Mouse (Mus musculus): ENCODE results near the gene Pih1d2. TPM values are rescaled to one million over a fixed set of nuclear protein-coding genes. Genes with fewer than 3 reads are reported as not detected.
"Not testable (repeated sequence)": the region's sequence is repeated elsewhere in the genome, so short reads cannot be mapped to it uniquely, and the experiment has no call there.

Gene Pih1d2
- total RNA-seq, 2 experiments from 2014 or later: 0.59 to 0.69 TPM

DNA sequence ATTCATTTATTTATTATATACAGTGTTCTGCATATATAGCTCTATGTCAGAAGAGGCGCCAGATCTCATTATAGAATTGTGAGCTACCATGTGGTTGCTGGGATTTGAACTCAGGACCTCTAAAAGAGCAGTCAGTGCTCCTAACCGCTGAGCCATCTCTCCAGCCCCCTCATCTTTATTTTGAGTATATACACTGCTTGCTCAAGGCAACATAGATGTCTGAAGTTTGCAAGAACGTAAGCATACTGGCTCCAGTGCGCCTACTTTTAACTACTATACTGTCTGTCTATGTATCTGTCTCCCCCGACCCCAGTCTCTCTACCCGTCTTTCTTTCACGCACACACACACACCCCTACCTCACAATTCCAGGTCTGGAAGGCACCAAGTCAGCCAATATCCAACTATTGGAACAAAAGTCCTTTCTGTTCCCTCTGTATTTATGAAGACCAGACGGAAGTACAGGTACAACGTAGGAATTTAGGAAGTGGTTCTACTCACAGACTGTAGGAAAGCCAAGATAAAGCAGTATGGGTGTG, 741 bp downstream of the Pih1d2 start:
- DNase-seq: no peak

DNA sequence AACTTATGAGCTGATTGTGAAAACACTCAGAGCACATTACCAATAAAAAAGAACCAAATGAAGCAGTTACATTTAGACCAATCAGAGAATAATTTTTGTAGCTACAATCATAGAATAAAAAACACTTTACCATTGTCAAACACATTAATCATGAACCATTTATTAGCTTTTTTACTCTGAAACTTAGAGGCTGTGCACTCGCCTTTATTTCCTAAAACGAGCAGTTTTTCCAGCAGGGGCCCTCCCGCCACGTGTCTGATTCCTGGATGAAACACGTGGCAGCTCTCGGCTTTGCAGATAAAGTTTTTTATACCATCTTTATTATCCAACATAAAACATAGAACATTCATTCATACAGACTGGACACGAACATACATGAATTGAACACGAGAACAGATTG, 13.8 kb downstream of the Pih1d2 start:
- not testable (repeated sequence) for DNase-seq

DNA sequence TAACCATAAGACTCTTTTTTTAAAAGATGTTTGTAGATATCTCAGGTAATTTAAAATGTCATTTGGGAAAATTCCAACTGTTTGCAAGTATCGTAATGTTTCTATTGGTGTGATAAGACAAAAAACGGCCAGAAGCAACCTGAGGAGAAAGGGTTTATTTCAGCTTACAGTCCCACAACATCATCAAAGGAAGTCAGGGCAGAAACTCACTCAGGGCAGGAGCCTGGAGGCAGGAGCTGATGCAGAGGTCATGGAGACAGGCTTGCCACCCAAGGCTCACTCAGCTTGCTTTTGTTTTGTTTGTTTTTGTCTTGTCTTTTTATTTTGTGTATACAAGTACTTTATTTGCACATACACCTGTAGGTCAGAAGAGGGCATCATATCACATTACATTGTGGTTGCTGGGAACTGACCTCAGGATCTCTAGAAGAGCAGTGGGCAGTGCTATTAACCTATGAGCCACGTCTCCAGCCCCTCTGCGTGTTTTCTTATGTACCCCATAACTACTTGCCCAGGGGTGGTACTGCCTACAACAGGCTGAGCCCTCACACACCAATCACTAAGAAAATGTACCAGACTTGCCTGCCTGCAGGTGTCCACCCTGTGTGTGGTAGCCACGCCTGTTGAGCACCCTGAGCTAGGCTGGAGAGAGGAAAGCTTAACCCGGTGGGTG, 15.0 kb downstream of the Pih1d2 start:
- DNase-seq: no peak

DNA sequence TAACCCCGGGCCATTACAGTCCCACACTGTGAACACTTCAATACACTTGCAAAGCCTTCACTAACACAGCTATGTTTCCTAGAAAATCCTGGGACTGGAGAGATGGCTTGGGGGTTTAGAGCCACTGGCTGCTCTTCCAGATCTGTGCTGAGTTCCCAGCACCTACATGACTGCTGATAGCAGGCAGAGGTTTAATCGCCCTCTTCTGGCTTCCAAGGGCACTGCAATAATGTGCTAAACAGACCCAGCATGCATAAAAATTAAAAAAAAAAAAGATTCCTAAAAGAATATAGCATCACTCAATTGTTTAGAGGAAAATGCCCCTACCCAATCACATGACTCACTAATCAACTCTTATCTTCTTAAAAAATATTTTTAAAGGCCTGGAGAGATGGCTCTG, 15.9 kb downstream of the Pih1d2 start:
- no peak for DNase-seq

DNA sequence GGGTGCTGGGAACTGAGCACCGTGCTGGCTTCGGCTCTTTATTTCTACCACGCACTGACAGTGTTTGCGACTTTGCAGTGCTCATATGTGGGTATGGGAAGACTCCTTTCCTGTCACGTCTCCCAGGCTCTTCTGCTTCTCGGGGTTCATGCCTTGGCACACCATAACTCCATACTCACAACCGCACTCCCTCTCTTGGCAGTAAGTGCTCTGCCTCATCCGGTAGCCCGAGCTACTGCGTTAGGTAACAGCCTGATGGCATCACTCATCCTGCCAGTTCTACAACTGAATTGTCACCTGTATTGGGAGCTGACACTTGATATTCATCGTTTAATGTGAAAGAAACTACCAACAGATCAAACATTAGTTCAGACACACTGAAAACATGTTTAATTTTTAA, 17.1 kb downstream of the Pih1d2 start:
- DNase-seq: no peak

DNA sequence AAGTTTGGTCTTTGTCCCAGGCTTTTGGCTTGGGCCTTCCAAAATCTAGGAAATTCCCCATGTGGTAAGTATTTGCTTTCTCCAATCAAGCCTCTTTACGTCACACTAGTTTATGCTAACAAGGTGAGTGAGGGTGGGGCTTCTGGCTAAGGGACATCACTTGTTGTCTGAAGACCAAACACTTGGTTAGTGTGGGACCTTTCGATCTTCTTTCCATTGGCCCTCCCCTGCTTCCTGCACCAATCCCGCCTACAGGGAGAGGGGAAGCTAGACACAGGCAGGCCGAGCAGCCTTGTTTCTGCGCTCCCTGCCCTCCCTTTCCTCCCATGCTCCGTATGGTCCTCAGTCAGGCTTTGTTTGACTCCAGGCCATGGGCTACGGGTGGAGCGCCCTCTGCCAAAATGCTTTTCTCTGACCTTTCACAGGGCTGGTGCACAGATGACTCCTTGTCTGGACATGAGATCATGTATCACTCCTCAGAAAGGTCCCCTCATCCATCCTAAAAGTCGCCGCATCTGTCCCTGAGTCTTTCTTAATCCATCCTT, 29.8 kb downstream of the Pih1d2 start:
- DNase-seq: no peak

DNA sequence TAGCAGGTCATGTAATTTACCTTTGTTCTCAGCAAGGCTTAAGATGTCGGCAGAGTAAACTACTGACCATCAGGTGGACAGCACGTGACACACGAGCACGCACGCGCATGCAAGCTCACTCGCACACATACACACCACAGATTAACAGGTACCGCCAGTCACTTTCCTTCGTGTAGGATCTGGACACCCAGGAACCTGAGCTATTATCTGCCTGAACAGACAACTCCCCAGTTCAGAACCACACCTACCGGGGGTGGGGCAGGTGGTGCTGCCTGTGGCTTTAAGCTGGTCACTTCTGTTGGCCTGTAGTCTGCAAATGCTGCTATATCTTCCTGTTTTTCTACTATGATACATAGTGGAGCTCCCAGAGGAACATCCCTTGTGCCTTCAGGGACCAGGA, 33.4 kb downstream of the Pih1d2 start:
- no peak for DNase-seq

DNA sequence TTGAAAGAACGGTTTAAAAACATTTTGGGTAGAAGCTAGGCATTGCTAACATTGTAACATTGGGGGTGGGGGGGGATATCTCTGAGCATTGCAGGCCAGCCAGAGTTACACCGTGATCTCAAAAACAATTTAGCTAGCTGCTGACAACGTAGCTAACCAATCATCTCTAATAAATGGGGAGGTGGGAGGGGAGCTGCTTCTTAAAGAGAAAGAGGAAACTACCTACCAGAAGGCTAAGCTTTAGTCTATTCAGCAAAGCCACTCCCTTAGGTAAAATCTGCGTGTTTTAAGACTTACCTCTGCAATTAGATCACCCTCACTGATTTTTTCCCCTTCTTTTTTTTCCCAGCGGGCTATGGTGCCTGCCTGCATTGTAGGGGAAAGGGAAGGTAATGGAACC, 41.3 kb downstream of the Pih1d2 start:
- no peak for DNase-seq

DNA sequence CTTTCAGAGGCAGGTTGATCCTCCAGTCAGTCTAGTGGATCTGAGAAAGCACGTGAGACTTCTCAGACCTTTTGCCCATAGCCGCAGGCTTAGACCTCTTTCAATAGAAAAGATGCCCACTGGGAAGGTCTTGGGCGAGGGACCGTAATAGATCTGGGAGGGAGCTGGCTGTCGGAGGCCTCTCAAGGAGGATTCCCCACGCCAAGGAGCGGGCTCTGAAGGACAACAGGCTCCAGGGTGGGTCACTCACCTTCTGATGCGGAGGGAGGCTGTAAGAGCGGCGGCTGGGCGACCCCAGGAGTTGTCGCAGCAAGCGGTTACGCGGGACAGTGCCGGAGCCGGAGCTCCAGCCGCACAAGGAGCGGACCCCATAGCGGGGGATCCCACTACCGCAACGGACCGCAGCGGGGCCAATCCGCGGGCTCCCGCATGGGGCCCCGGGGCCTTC, 41.8 kb downstream of the Pih1d2 start:
- no peak for DNase-seq

DNA sequence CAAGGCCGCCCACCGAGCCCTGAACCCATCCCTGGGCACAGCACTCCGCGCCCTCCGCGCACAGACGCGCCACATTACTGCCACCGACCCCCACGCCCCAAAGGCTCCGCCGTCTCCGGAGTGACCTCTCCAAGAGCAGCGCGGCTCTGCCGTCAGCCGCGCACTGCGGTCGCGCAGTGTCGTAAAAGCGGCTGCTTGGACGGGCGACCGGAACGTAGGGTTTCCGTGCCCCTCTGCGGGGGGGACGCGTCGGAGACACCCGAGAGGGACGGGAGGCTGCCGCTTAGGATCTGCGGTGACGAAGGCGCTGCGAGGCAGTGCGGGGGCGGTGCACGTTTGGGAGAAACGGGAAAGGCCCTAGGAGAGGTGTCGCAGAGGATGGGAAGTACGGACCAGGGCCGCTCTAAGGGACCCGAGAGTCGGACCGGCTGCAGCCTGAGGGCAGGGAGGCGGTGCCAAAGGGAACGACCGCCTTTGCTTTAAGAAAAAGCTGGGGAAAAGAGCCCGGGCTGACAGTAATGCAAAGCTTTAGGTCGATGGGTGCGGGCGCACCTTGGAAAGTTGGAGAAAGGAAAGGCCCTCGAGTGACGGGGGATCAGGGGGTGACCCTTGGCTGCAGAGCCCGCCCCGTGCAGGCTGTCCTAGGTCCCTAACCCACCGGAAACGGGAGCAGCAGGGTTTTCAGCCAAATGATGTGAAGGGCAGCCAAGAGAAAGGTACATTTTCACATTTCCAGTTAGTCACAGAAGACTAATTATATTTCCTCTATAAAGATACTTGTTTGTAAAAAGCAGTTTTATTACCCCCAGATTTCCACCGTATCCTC, 42.5 kb downstream of the Pih1d2 start, which contains the start of gene Dlat:
Gene Dlat, minus strand, starts transcription at position 389 of the 826 bp plus-strand sequence.
- peak; percentile 86 for DNase-seq

DNA sequence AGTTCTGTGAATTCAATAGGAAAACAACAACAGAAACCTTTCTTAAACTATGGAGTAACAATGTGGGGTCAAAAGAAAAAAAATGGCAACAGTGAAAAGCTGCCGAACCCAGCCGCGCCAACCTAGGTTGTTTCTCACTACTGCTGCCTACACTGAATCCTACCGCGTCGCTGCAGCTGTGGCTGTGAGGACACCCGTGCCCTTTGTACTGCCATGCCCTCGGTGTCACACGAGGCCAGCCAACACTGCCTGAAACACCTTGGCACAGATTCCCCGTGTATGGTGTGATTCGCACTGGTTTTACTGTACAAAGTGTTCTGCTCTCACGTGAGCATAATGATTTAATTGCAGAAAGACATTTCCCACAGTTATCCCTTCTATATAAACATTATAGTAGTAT, 43.3 kb downstream of the Pih1d2 start:
- DNase-seq: peak; percentile 49

DNA sequence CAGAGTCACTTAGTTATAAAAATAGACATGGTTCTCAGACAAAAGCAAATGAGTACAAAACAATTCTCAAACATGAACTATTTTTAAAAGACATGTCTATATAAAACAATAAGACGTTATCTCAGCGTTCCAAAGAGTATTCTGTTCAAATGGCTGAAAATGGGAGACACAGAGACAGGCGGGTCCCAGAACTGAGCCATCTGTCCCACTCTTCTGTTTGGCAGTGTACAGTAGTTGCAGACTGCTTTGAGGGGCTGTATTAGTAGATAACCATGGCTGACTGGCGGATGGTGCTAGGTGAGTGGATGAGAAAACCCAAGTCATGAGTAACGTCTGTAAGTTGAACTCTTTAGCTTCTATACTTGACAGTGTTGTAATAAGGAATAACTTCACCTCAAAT, 47.7 kb downstream of the Pih1d2 start:
- DNase-seq: no peak

DNA sequence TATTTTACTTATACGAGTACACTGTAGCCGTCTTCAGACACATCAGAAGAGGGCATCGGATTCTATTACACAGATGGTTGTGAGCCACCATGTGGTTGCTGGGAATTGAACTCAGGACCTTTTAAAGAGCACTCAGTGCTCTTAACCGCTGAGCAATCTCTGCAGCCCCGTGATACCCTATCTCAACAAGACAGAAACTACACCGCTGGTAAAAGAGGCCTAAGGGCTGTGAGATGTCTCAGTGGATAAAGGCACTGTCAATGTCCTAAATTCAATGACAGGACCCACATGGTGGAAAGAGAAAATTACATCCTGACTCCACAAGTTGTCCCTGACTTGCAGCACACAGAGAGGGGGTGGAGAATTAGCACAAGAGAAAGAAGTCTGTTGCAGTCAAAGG, 49.3 kb downstream of the Pih1d2 start:
- DNase-seq: no peak

DNA sequence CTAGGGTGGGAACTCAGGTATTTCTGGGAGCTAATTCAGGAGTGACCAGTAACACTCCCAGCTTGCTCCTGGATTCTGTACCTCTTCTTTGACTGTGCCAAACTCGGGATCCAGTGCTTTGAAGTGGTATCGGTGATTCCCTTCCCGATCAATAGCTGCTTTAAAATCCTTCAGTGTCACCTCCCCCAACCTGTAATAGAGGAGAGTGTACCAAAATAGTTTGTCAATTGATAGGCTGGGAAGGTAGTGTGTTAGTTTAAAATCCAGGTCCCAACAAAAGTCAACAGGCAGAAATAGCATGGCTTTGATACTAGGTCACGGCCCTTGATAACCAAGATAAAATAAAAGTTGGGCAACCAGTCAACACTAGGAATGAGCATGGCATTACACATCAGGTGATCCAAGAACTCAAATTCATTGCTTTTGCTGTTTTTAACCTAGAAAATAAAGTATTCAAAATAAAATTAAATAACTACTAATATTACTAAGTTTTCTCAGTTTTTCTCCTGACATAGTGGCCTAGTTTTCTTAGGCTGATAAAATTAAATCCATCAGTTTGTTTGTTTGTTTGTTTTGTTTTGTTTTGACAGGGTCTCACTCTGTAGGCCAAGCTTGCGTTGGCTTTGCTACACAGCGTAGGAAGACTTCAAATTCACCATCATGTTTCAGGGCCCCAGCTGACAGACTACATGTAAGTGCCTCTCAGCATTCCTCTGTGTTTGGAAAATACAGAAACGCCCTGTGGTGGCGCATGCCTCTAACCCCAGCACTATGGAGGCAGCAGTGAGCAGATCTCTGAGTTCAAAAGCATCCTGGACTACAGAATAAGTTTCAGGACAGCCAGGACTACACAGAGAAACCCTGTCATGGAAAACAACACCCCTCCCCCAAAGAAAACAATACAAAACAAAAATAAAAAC, 50.7 kb downstream of the Pih1d2 start:
- no peak for DNase-seq

DNA sequence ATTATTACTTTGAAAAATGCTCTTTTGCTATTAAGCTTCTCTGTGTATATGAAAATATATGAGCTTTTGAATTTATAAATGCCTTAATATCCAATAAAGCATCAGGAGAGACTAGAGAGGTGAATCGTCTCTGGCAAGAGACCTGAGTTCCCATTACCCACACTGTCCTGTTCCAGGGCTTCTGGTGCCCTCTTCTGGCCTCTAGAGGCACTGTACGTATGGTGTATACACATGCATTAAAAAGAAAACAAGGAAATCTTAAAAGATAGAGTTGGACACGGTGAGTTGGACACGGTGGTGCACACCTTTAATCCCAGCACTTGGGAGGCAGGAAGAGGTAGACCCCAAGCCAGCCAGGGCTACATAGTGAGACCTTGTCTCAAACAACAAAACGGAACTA, 53.6 kb downstream of the Pih1d2 start:
- peak; percentile 61 for DNase-seq

Other genes starting within 250 kb of the Pih1d2 start
- gene Plet1, start 122.8 kb upstream of the Pih1d2 start, total RNA-seq (2021): 1 to 10 TPM in 1 of 2 experiments, under 1 TPM in 1; 0.88 to 1.3 TPM
- gene Pts, start 88.6 kb upstream of the Pih1d2 start, total RNA-seq (2021): 10 to 100 TPM; 27.7 to 36.5 TPM
- 1 to 10 TPM; 1.3 to 2.0 TPM for gene Il18, start 62.5 kb upstream of the Pih1d2 start, total RNA-seq (2021)
- under 1 TPM; 0.12 to 0.20 TPM for gene Bco2, start 62.1 kb upstream of the Pih1d2 start, total RNA-seq (2021)
- gene Tex12, start 56.0 kb upstream of the Pih1d2 start, total RNA-seq (2021): not detected
- gene Sdhd, start 13.5 kb upstream of the Pih1d2 start, total RNA-seq (2021): 100 to 1,000 TPM; 664 to 695 TPM
- gene Timm8b, start 13.4 kb upstream of the Pih1d2 start, total RNA-seq (2021): 100 to 1,000 TPM; 196 to 216 TPM
- gene Nkapd1, start 143 bp downstream of the Pih1d2 start, total RNA-seq (2021): 10 to 100 TPM; 19.0 to 20.3 TPM
- 100 to 1,000 TPM; 278 to 283 TPM for gene Dlat, start 42.5 kb downstream of the Pih1d2 start, total RNA-seq (2021)
- 10 to 100 TPM in 1 of 2 experiments, 1 to 10 TPM in 1; 9.9 to 10.1 TPM for gene Dixdc1, start 122.2 kb downstream of the Pih1d2 start, total RNA-seq (2021)
- gene 2310030G06Rik, start 129.2 kb downstream of the Pih1d2 start, total RNA-seq (2021): 1 to 10 TPM; 5.2 to 6.3 TPM
- 1,000 to 10,000 TPM; 1,184 to 1,197 TPM for gene Cryab, start 134.0 kb downstream of the Pih1d2 start, total RNA-seq (2021)
- 100 to 1,000 TPM; 130 to 150 TPM for gene Hspb2, start 135.0 kb downstream of the Pih1d2 start, total RNA-seq (2021)
- 1 to 10 TPM; 6.0 to 7.1 TPM for gene Fdxacb1, start 150.9 kb downstream of the Pih1d2 start, total RNA-seq (2021)
- 10 to 100 TPM; 14.2 to 14.8 TPM for gene Alg9, start 157.7 kb downstream of the Pih1d2 start, total RNA-seq (2021)
- gene 1110032A03Rik, start 158.2 kb downstream of the Pih1d2 start, total RNA-seq (2021): 10 to 100 TPM; 10.3 to 11.2 TPM
- 10 to 100 TPM; 24.0 to 29.8 TPM for gene Ppp2r1b, start 228.0 kb downstream of the Pih1d2 start, total RNA-seq (2021)

Measured in heart, postnatal 4 days (tissue).